Mouse (Mus musculus) left cerebral cortex, adult 2 months (tissue): ENCODE results near the gene Rgp1. TPM values are rescaled to one million over a fixed set of nuclear protein-coding genes. Genes with fewer than 3 reads are reported as not detected.

Source experiments
- DNase-seq, 2 experiments: peaks; one replicate each; pipeline ENCODE4 v3.0.0; 2021 to 2022; ENCODE audit warnings: low spot score in 2 of 2, mixed read lengths in 1 of 2; ENCODE audit errors: extremely low spot score in 1 of 2
- H3K27ac ChIP-seq: fragments of 200-600 bp; 2 replicates; pipeline ENCODE4 v1.8.1; 2022
- H3K4me3 ChIP-seq: fragments of 200-600 bp; 2 replicates; pipeline ENCODE4 v1.8.1; 2022
- CTCF ChIP-seq: fragments of 200-600 bp; IDR thresholded peaks from 2 replicates; pipeline ENCODE4 v1.8.1; 2022; ENCODE audit warnings: antibody characterized with exemption, mild to moderate bottlenecking, moderate library complexity
- intact Hi-C: fragments of 180-260 bp; cut with DNase I; formaldehyde crosslinking; loops from one replicate; pipeline ENCODE4 v1.15.1; 2025
- total RNA-seq, 2 experiments: library from RNA; stranded (reverse); gene quantifications; 2 replicates each; pipeline ENCODE4 v1.2.3; 2021

The Rgp1 gene
- total RNA-seq, 2 experiments from 2014 or later, result 49.6 to 55.4 TPM

DNA sequence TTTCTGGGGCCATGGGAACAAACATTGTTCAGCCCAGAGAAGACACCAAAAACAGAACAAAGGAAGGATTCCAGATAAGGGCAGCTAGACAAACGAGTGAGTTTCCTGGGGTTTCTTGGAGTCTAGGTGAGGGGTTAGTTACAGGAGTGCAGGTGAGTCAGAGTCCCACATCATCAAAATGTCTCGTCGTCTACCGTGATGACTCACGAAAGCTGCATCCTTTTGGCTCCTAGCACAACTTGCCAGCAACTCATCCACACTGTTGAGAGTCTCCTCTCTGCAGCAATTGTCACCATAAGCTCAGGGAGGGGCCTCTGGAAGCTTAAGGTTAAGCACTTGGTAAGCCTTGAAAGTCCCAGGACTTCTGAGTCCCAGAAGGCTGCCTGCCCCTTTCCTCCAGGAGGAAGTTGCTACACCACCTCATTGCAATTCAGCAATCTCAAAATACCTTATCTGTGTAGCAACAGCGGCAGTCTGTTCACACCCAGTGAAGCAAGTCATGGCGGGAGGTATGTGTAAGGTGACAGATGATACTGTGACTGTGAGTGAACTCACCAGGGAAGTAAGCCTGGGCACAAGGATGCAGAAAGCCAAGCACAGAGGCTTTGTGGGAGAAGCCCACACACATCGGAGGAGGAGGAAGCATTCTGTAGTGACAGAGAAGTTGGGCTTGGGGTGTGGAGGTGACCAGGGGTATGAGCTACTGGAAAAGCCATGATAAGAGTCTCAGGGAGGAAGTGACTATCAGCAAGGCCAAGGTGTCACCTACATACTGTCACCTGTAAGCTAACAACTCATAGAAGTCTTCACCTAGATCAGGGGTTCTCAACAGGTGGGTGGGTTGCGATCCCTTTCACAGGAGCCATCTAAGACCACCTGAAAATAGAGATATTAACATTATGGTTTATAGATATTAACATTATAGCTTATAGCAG lies 26.5 kb downstream of the Rgp1 start:
- Histone ChIP-seq H3K4me3 (no peak overlapping the region), H3K27ac (no peak overlapping the region)
- intact Hi-C loops, result no loop called here
- DNase-seq, result no peak
- no peak for TF ChIP-seq CTCF

DNA sequence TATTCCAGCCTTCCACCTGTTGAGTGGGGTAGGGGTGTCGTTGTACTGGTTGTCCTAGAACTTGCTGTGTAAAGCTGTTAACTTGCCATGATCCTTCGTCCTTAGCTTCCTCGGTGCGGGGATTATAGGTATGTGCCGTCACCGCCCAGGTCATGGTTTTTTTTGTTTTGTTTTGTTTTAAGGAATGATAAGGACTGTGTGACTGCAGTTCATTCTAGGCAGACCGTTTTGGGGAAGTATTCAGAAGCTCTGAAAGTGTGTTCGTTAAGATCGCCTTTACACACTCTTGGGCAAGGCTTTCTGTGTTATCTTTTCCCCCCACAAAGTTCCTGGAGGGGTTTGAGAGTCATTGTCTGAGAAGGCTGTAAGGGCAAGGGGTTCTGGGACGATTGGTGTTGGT lies 34.0 kb downstream of the Rgp1 start:
- no peak overlapping the region for H3K4me3 ChIP-seq
- intact Hi-C loops, result no loop called here
- no peak for DNase-seq
- TF ChIP-seq CTCF, result no peak
- no peak overlapping the region for H3K27ac ChIP-seq

- no peak for TF ChIP-seq CTCF
- intact Hi-C loops, result no loop called here
- no peak overlapping the region for H3K4me3 ChIP-seq
- H3K27ac ChIP-seq, result no peak overlapping the region
- no peak for DNase-seq
Observed at GRCm38 (mm10) chr4:43613060-43613730, 34.7 kb downstream of the Rgp1 start.

GRCm38 (mm10) chr4:43620146-43620778 lies 41.7 kb downstream of the Rgp1 start:
- no peak for TF ChIP-seq CTCF
- no peak overlapping the region for H3K27ac ChIP-seq
- H3K4me3 ChIP-seq, result no peak overlapping the region
- DNase-seq, result no peak
- intact Hi-C loops, result no loop called here

DNA sequence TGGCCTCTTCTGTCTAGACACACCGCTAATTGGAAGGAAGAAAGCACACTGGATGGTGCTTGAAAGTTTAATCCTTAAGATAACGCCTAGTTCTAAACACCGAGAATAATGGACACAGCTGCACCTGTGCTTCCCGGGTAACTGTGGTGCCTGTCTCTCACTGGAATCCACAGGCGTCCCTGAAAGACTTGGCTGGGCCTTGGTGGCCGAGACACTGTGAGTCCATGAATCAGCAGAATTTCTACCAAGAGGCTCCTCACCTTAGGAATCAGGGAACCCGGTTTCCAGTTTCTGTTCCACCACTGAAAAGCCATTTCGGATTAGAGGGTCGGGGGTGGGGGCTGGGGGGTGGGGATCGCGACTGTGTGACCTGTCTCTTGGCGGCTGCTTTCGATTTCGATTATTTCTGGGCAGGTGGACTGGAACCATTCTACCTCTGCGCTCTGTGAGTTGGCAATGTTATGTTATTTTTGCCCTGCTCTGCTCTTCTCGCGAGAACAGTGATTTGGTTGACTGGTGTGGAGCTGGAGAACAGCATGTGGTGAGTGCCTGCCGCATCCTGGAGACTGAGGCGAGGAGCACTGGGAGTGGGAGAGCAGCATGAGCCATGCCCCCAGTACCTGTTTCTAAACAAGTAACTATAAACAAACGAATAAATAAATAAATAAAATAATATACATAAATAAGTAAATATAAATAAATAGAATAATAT lies 50.7 kb downstream of the Rgp1 start:
- no peak for DNase-seq
- no peak for TF ChIP-seq CTCF
- Histone ChIP-seq H3K27ac (no peak overlapping the region), H3K4me3 (no peak overlapping the region)
- intact Hi-C loops, result no loop called here

DNA sequence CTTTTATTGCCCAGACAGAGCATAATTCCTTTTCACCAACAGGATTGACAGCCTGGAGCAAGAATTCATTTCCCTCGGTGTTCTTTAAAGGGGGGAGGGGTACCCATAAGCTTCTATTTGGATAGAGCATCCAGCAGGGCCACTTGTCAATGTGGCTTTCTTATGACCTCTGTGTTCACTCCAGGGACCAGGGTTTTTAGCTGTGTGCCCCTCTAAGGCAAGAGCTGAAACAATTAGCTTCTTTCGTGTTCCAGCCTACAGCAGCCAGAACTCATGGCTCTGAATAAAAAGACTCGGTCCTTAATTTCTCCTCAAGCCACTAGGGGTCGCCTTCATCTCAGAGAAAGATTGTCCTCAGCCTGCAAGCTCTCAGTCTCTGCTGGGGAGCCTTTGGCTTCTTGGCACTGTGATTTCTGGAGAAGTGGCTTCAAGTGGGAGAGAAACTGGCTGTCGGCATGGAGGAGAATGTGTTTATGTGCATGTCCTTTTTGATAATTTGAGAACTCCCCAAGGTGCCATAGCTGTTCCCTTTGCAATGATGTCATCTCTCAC lies 51.6 kb downstream of the Rgp1 start:
- intact Hi-C loops, result loop anchor here (1.0 to 2.0 kb wide), 3 partner anchors 26 to 231 kb away; partner anchors contain the start of gene Hint2
- peak; percentile 74 to 86 for DNase-seq
- H3K27ac ChIP-seq, result peak overlapping the region; percentile 71; the same call in 1 of the 2 replicates
- H3K4me3 ChIP-seq, result no peak overlapping the region
- TF ChIP-seq CTCF, result peak; percentile 89

- H3K4me3 ChIP-seq, result peak overlapping the region; percentile 78
- DNase-seq, result no peak
- TF ChIP-seq CTCF, result no peak
- peak overlapping the region; percentile 71 for H3K27ac ChIP-seq
- intact Hi-C loops, result loop anchor here (1.0 to 2.0 kb wide), 4 partner anchors 26 to 230 kb away; partner anchors contain the start of genes Hint2 and Tmem8b
Observed at GRCm38 (mm10) chr4:43630671-43631045, 52.1 kb downstream of the Rgp1 start.

- peak within 1 kb of the TSS; percentile 88 for H3K27ac ChIP-seq
- no peak for TF ChIP-seq CTCF
- DNase-seq, result peak; percentile 38 to 44
- intact Hi-C loops, result loop anchor here (1.0 to 2.0 kb wide), 2 partner anchors 37 to 230 kb away; partner anchors contain the start of gene Tmem8b
- H3K4me3 ChIP-seq, result peak within 1 kb of the TSS; percentile 78
Observed at GRCm38 (mm10) chr4:43631046-43631955, 52.8 kb downstream of the Rgp1 start, which contains the start of gene Npr2. TSS of gene Npr2 (plus strand) at chr4:43631935.

DNA sequence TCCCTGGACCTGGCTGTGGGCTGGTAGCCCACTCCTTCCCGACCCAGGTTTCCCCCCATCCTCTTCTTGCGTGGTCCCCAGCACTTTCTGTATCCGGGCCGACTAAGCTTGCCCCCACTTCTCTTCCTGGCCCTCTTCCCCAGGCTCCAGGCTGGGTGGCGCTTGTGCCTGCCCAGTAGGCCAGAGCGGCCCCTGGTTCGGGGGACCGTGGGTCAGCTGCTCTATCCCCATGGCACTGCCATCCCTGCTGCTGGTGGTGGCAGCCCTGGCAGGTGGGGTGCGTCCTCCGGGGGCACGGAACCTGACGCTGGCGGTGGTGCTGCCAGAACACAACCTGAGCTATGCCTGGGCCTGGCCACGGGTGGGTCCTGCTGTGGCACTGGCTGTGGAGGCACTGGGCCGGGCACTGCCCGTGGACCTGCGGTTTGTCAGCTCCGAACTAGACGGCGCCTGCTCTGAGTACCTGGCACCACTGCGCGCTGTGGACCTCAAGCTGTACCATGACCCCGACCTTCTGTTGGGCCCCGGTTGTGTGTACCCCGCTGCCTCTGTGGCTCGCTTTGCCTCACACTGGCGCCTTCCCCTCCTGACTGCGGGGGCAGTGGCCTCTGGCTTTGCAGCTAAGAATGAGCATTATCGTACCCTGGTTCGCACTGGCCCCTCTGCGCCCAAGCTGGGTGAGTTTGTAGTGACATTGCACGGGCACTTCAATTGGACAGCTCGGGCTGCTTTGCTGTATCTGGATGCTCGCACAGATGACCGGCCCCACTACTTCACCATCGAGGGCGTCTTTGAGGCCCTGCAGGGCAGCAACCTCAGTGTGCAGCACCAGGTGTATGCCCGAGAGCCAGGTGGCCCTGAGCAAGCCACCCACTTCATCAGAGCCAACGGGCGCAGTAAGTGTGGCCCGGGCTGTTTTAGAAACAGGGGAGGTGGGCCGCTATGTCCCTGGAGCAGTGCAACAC lies 53.7 kb downstream of the Rgp1 start:
- peak; percentile 15 to 30 for DNase-seq
- intact Hi-C loops, result loop anchor here (1.0 to 2.0 kb wide), 2 partner anchors 36 to 229 kb away; partner anchors contain the start of gene Tmem8b
- H3K27ac ChIP-seq, result peak overlapping the region; percentile 88
- H3K4me3 ChIP-seq, result peak overlapping the region; percentile 78
- TF ChIP-seq CTCF, result no peak
